Mouse (Mus musculus): ENCODE measurements around the gene Tigit. TPM values are rescaled to one million over a fixed set of nuclear protein-coding genes. Genes with fewer than 3 reads are reported as not detected.

Tigit gene
- total RNA-seq, 1 experiment, result 0.40 TPM

DNA sequence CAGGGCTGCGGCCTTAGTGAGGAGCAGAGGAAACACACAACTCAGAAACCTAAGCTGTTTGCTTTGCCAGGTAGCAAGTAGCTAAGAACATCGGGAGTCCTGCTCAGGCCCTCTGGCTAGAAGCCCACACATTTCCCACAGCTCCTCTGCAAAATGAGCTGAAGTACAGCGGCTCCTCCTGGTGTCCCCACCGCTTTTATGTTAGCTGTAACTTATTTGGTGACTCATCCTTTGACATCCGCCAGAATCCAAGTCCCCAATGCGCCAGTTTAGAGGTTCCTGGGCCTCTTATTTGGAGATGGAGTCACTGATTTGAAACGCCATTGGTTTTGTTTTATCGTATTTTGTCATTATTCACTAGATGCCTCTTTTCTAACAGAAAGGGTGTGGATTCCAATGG lies 36.6 kb upstream of the Tigit start:
- TF ChIP-seq ZC3H11A (IDR thresholded peaks at IDR 0.05; ENCODE audit: borderline replicate concordance, low read depth, low read length) (no peak), MAFK (IDR thresholded peaks at IDR 0.05; ENCODE audit: insufficient read depth, low read depth, low read length) (no peak), CHD2 (IDR thresholded peaks at IDR 0.05; ENCODE audit: low read depth, low read length) (no peak), ZNF384 (IDR thresholded peaks at IDR 0.05; ENCODE audit: low read depth, low read length) (no peak), HCFC1 (IDR thresholded peaks at IDR 0.05; ENCODE audit: borderline replicate concordance, insufficient read depth, low read length) (no peak)

DNA sequence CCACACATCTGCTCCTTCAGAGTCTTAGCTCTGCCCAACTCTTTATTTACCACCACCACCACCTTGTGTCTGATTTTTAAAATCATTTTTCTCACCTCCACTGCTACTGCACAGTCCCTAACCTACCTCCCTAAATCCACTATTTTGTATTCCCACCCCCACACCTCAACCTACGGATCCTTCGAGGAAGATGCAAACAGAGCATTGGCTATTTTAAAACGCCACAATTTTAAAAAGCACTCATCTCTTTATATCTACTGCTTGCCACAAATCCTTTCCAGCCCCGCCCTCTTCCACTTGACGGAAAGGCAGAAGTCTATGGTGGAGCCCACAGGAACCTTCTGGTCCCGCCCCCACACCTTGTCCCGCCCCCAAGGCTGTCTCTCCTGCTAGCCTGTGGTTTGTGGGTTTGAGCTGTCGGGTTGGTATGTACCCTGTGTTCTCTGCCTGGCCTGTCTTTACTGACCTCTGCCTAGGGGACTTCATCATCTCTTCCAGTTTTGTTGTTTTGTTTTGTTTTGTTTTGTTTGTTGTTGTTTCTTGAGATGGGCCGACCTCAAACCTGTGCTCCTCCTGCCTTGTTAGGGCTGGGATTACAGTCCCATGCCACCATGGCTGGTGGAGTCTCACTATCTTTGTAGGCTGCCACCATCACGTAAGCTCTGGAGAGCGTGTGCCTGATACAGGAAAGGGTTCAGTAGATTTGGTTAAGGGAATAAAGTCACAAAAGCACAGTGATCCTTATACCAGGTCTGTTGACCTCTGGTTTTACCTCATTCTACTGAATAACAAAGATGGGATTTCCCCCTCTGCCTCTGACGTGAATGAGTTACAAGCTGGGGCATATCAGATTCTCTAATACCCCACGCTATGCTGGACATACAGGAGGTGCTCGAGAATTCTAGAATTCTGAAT lies 35.0 kb upstream of the Tigit start:
- no peak for TF ChIP-seq ZC3H11A (IDR thresholded peaks at IDR 0.05; ENCODE audit: borderline replicate concordance, low read depth, low read length)
- TF ChIP-seq HCFC1 (IDR thresholded peaks at IDR 0.05; ENCODE audit: borderline replicate concordance, insufficient read depth, low read length), result no peak
- no peak for TF ChIP-seq ZNF384 (IDR thresholded peaks at IDR 0.05; ENCODE audit: low read depth, low read length)
- no peak for TF ChIP-seq MAFK (IDR thresholded peaks at IDR 0.05; ENCODE audit: insufficient read depth, low read depth, low read length)
- TF ChIP-seq CHD2 (IDR thresholded peaks at IDR 0.05; ENCODE audit: low read depth, low read length), result no peak
- in situ Hi-C loops (cut with MboI; ENCODE audit: low sequenced_read_pairs in 2 of 2, unreplicated experiment in 2 of 2), result no loop called here
- no peak overlapping the region for H3K4me3 ChIP-seq (ENCODE audit: insufficient read depth in 1 of 2, low read depth in 1 of 2, low read length in 2 of 2, poor library complexity in 1 of 2, severe bottlenecking in 1 of 2)
- no peaks in the 10 kb centered on the region for H3K9me3 ChIP-seq (ENCODE audit: control insufficient read depth, insufficient read depth, low read depth, low read length)
- no peak overlapping the region for H3K27ac ChIP-seq (ENCODE audit: insufficient read depth, low read depth, low read length, poor library complexity, severe bottlenecking)
- peak; percentile 36 for DNase-seq (ENCODE audit: low read depth, low spot score)
- no peaks in the 10 kb centered on the region for H3K36me3 ChIP-seq (ENCODE audit: control insufficient read depth, insufficient read depth, low read length, poor library complexity, severe bottlenecking)
- H3K9ac ChIP-seq (ENCODE audit: insufficient read depth, low read depth, low read length, poor library complexity, severe bottlenecking), result no peak overlapping the region
- H3K4me1 ChIP-seq (ENCODE audit: control insufficient read depth in 2 of 2, insufficient read depth in 2 of 2, low read length in 2 of 2, poor library complexity in 1 of 2), result peaks cover 6 to 8% of the 10 kb centered on the region in 2 experiments; a peak in 3 of 4 replicates

More for the DNA sequence above, 36.6 kb upstream of the Tigit start:
- Histone ChIP-seq H3K27ac (ENCODE audit: insufficient read depth, low read depth, low read length, poor library complexity, severe bottlenecking) (no peak overlapping the region), H3K4me1 (ENCODE audit: control insufficient read depth in 2 of 2, insufficient read depth in 2 of 2, low read length in 2 of 2, poor library complexity in 1 of 2) (peaks cover 6 to 8% of the 10 kb centered on the region in 2 experiments; a peak in 3 of 4 replicates), H3K4me3 (ENCODE audit: insufficient read depth in 1 of 2, low read depth in 1 of 2, low read length in 2 of 2, poor library complexity in 1 of 2, severe bottlenecking in 1 of 2) (peak overlapping the region in 1 of 2 experiments; percentile 30; a peak in 1 of 4 replicates), H3K9ac (ENCODE audit: insufficient read depth, low read depth, low read length, poor library complexity, severe bottlenecking) (no peak overlapping the region), H3K36me3 (ENCODE audit: control insufficient read depth, insufficient read depth, low read length, poor library complexity, severe bottlenecking) (no peaks in the 10 kb centered on the region), H3K9me3 (ENCODE audit: control insufficient read depth, insufficient read depth, low read depth, low read length) (no peaks in the 10 kb centered on the region)
- DNase-seq (ENCODE audit: low read depth, low spot score), result no peak
- in situ Hi-C loops (cut with MboI; ENCODE audit: low sequenced_read_pairs in 2 of 2, unreplicated experiment in 2 of 2), result loop anchor here in 1 of 2 experiments (25.0 kb wide), 1 partner anchor 1538 kb away; no protein-coding TSS in a partner anchor

DNA sequence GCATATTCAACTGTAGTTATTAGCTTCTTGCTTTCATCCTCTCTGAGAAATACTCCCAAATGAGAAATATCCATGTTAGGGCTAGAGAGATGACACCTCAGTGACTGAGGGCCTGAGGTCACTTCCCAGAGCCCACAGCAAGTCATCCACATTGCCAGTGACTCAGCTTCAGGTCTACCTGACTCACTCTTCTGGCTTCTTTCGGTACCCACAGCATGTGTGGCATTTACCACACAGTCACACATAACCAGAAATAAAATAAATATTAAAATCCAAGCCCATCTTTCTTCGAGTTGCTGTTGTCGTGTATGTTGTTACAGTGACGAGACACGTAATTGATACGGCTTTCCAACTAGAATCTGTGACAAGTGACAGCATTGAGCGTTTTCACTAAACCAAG lies 33.8 kb upstream of the Tigit start:
- Histone ChIP-seq H3K9ac (ENCODE audit: insufficient read depth, low read depth, low read length, poor library complexity, severe bottlenecking) (no peak overlapping the region), H3K9me3 (ENCODE audit: control insufficient read depth, insufficient read depth, low read depth, low read length) (no peaks in the 10 kb centered on the region), H3K4me1 (ENCODE audit: control insufficient read depth in 2 of 2, insufficient read depth in 2 of 2, low read length in 2 of 2, poor library complexity in 1 of 2) (peaks cover 6 to 8% of the 10 kb centered on the region in 2 experiments; a peak in 3 of 4 replicates), H3K27ac (ENCODE audit: insufficient read depth, low read depth, low read length, poor library complexity, severe bottlenecking) (no peak overlapping the region), H3K4me3 (ENCODE audit: insufficient read depth in 1 of 2, low read depth in 1 of 2, low read length in 2 of 2, poor library complexity in 1 of 2, severe bottlenecking in 1 of 2) (no peak overlapping the region), H3K36me3 (ENCODE audit: control insufficient read depth, insufficient read depth, low read length, poor library complexity, severe bottlenecking) (no peaks in the 10 kb centered on the region)
- no peak for TF ChIP-seq HCFC1 (IDR thresholded peaks at IDR 0.05; ENCODE audit: borderline replicate concordance, insufficient read depth, low read length)
- no peak for TF ChIP-seq CHD2 (IDR thresholded peaks at IDR 0.05; ENCODE audit: low read depth, low read length)
- no peak for TF ChIP-seq MAFK (IDR thresholded peaks at IDR 0.05; ENCODE audit: insufficient read depth, low read depth, low read length)
- TF ChIP-seq ZC3H11A (IDR thresholded peaks at IDR 0.05; ENCODE audit: borderline replicate concordance, low read depth, low read length), result no peak
- TF ChIP-seq ZNF384 (IDR thresholded peaks at IDR 0.05; ENCODE audit: low read depth, low read length), result no peak
- DNase-seq (ENCODE audit: low read depth, low spot score), result no peak
- in situ Hi-C loops (cut with MboI; ENCODE audit: low sequenced_read_pairs in 2 of 2, unreplicated experiment in 2 of 2), result no loop called here

DNA sequence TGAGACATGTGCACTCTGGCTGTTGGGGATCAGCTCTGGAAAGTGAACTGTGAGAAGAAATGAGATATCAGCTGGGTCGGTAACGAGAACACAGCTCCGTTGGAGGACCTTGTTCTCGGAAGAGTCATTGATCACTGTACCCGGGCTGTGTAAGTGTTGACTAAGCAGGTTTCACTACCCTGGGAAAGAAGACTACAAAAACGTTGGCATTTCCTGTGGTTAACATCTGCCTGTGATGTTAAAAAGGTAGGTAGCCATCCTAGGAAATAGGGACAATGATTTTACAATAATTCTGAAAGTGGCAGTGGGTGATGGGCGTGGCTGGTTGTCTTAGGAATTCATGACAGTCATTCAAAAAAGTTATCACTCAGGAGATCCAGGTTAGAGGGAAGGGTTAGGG lies 31.9 kb upstream of the Tigit start:
- in situ Hi-C loops (cut with MboI; ENCODE audit: low sequenced_read_pairs in 2 of 2, unreplicated experiment in 2 of 2), result no loop called here
- Histone ChIP-seq H3K36me3 (ENCODE audit: control insufficient read depth, insufficient read depth, low read length, poor library complexity, severe bottlenecking) (no peaks in the 10 kb centered on the region), H3K9me3 (ENCODE audit: control insufficient read depth, insufficient read depth, low read depth, low read length) (no peaks in the 10 kb centered on the region), H3K9ac (ENCODE audit: insufficient read depth, low read depth, low read length, poor library complexity, severe bottlenecking) (no peak overlapping the region), H3K27ac (ENCODE audit: insufficient read depth, low read depth, low read length, poor library complexity, severe bottlenecking) (no peak overlapping the region), H3K4me1 (ENCODE audit: control insufficient read depth in 2 of 2, insufficient read depth in 2 of 2, low read length in 2 of 2, poor library complexity in 1 of 2) (peaks cover 0 to 8% of the 10 kb centered on the region in 2 experiments; a peak in 2 of 4 replicates), H3K4me3 (ENCODE audit: insufficient read depth in 1 of 2, low read depth in 1 of 2, low read length in 2 of 2, poor library complexity in 1 of 2, severe bottlenecking in 1 of 2) (no peak overlapping the region)
- no peak for TF ChIP-seq CHD2 (IDR thresholded peaks at IDR 0.05; ENCODE audit: low read depth, low read length)
- no peak for TF ChIP-seq ZC3H11A (IDR thresholded peaks at IDR 0.05; ENCODE audit: borderline replicate concordance, low read depth, low read length)
- DNase-seq (ENCODE audit: low read depth, low spot score), result no peak
